Mouse (Mus musculus) CD8-positive naive resting alpha-beta T cell, adult 2 months (primary cell): ENCODE data around the gene Ankrd34a.

Source experiments
- DNase-seq, 2 experiments: peaks; one replicate each; pipeline ENCODE4 v3.0.0; 2022; ENCODE audit warnings: low read depth in 2 of 2, low spot score in 2 of 2

Ankrd34a gene

DNA sequence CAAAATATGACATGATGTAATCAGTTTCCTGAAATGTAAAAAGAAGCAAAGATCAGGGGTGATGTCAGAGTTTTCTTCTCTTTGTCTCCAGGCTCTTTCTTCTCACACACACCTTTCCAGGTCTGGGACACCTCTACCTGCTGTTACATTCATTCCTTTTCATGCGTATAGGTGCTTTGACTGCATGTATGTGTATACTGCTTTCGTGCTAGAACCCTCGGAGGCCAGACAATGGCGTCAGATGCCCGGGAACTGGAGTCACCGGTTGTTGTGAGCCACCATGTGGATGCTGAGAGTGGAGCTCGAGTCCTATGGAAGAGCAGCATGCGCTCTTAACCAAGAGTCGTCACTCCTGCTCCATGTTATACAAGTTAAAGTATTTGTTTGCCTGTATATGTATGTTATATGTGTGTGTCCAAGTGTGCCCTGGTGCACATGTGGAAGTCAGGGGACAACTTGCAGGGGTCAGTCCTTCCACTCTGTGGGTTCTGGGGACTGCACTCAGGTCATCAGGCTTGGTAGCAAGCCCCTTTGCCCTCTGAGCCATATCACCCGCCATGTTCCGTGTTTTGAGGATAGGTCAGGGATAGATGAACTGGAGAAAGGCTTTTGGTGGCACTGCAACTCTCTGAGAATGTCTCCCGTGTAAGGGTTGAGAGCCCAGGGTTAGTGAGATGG, 17.7 kb upstream of the Ankrd34a start:
- no peak for DNase-seq

DNA sequence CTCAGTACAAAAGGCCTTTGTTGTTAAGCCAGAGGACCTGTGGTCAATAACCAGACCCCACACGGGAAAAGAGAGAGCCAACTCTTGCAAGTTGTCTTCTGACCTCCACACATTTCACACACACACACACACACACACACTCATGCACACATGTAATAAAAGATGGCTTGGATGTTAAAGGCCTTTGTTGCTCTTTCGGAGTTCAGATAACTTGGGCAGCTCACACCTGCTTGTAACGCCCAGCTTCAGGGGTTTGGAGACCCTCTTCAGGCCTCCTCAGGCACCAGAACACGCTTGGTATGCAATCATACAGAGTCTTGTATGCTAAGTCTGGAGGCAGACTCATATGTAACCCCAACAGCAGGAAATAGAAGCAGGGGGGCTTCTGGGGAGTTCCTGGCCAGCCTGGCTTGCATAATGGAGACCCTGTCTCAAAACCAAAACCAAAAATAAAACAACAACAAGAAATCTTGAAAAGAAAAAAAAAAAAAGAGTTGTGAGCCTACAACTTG, 17.1 kb upstream of the Ankrd34a start:
- no peak for DNase-seq

DNA sequence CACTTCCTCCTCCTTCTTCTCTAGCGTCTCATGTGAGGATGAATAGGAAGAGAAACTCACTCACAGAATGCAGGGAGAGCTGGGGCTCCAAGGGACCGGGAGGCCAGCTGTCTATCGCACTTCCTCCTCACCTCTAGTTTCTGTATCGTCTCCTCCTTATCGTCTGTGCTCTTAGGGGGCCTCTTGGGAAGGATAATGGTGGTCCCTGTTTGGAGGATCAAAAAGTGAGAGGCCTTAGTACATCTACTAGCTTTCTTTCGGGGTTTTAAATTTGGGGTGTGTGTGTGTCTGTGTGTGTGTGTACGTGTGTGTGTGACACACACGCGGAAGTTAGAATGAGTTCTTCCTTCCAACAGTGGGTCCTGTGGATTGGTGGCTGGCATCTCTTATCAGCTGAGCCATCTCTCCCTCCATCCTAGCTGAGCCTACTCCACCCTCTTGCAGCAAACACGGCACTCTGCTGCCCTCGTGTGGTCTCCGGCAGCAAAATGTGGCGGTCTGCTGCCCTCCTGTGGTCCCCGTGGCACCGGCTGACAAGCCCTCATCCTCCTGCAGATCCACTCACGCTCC, 16.5 kb upstream of the Ankrd34a start:
- peak; percentile 91 for DNase-seq

DNA sequence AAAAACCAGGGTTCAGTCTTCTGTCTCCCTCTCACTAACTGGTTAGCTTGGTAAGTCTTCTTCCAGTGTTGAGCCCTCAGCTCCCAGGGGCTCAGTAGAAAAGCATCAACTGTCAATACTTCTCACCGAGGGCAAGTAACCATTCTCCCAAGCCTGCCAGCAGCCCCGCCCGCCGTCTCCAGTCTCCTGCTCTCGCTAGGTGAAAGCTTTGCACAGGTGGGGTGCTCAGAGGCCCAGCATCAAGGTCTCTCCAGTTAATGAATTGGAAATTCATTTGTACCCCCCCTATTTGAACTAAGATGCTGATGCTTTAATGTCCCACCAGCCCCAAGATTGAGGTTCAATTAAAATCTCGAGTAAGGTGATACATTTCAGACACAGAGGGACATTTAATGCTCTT, 15.3 kb upstream of the Ankrd34a start:
- DNase-seq = no peak

DNA sequence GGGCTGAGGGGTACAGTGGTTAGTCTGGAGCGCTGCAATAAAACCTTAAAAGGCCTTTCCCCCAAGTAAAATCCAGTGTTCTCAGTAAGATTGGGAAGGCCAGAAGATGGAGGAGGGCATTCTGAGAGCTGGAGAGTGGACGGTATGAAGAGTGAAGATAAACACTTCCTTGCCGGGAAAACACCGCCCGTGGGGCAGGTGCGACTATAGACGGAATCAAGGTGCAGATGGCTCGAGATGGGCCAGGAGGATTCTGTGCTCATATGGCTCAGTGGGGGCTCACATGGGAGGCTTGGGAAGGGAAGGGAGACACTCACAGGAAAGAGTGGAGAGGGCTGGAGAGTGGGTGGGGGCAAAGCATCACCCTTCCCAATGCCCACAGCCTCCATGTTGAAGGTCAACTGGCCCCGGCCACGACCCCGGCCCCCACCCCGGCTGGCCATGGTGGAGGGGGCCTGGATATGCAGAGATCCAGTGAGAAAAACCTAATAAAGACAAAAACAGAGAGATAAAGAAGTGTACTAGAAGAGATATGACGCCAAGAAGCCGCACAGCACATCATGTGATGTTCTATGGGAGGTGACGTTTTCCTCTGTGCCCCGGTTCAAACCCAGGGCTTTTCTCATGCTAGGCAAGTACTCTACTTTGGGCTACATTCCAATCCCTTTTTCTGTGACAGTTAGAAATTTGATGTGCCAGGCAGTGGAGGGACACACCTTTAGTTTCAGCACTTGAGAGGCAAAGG, 14.5 kb upstream of the Ankrd34a start:
- DNase-seq = no peak

DNA sequence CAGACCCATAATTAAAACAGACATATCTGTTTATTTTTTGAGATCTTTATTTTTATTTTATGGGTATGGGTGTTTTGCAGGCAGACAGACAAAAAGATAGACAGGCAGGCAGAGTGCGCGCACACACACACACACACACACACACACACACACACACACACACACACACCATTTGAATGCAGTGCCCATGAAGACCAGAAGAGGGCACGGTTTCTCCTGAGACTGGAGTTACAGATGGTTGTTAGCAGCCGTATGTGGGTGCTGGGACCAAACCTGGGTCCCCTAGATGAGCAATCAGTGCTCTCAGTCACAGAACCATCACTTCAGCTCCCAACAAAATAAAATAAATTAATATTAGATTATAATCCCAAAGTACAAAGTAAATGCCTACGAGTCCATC, 13.1 kb upstream of the Ankrd34a start:
- DNase-seq = no peak

DNA sequence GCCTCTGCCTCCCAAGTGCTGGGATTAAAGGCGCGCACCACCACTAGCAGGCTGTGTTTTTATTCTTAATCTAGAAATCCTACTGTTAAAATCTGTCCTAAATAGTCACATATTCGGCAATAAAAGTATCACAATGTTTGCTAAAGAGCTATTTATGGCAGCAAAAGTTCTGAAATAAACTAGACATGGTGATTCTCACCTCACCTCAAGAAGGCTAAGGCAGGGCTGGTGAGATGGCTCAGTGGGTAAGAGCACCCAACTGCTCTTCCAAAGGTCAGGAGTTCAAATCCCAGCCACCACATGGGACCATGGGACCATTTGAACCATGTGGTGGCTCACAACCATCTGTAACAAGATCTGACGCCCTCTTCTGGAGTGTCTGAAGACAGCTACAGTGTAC, 5.8 kb upstream of the Ankrd34a start:
- DNase-seq = no peak

DNA sequence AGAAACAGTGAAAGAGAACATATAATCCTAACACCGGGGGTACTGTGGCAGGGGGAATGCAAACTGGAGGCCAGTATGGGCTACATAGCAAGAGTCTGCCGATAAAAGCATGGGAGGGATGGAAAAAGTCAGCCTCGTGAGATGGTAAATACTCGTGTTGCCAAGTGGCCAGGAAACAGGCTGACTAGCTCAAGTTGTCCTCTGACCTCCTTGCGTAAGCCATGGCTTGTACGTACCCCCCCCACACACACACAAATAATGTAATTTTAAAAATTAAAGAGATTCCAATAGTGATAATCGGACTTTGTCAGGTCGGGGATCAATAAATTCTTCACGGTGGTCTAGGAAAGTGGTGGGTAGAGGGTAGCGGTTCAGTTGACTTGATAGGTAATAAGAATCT, 3.1 kb upstream of the Ankrd34a start:
- no peak for DNase-seq

DNA sequence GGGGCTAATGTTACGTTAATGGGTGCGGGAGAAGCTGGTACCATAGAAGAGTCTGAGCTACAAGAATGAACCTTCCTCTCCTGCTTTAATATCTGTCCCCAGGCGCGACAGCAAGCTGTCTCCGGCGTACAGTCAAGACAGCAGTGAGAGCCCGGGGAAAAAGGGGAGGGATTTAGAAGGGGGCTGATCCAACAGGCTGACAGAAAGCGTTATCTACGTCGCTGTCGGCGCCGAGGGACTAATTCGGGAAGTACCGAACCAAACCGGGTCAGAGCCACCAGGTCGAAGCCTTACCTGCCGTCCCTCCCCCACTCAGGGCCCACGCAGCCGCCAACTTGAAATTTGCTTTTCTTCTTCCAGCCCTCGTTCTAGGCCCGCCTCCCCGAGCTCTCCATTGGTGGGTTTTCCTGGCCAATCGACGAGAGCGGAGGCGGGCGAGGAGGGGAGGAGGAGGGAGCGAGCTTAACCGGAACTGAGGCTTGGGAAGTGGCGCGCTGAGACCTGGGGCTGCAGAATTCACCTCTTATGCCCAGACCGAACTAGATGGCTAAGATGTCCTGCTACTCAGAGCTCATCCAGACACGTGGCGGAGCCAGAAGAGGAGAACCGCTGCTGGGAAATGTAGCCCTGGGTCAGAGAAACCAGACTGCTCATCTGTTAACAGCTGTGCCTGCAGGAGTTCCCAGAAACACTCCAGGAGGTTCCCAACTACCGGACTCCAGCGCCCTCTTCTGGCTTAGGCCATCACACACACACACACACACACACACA, 2.5 kb upstream of the Ankrd34a start, which contains the start of gene Polr3gl:
Gene Polr3gl, minus strand, starts transcription at position 392 of the 771 bp plus-strand sequence.
- DNase-seq = peak; percentile 82 to 93

DNA sequence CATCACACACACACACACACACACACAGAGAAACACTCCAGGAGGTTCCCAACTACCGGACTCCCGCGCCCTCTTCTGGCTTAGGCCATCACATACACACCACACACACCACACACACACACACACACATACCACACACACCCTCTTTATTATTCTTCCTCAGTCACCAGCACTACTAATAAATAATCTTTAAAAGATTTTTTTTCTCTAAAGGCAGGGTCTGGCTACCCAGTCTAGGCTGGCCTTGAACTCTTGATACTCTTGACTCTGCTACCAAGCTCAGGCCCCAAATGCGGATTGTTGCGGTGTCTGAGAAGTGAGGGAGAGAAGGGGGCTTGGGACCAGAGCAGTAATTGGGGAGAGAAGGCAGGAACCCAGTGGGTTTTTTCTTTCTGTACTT, 1.6 kb upstream of the Ankrd34a start:
- no peak for DNase-seq

DNA sequence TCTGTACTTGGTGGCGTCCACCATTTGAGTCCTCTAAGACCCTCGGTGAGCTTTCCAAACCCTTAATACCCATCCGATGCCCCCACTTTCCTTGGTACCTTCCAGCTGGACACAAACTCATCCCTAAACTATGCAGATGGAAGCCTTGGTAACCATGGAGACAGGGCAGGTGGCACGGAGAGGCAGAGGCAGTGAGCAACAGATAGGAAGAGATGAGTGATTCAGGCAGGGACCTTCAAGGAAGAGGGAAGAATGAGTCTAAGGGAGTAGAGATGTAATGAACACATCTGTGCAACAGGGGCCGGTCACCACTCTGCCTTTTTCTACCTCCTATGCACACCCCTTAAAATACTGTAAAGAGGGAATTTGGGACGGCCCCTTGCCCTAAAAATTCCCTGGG, 775 bp upstream of the Ankrd34a start:
- no peak for DNase-seq

DNA sequence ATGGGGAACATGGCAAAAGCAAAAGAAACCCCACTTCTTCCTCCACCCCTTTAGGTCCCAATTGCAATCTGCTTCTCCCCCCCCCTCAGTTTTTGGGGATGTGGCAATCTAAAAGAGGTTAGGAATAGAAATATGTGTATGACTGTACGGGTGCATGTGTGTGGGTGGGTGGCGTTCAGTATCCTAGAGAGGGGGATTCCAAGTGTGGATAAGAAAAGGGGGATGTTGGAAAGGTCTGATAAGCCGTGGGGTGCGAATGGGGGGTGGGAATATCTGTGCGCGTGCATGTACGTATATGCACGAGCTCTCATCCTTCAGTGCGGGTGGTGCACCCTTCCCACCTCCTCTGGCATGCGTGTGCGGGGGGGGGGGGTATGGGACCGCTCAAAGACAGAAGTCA, 419 bp downstream of the Ankrd34a start:
- DNase-seq = no peak

DNA sequence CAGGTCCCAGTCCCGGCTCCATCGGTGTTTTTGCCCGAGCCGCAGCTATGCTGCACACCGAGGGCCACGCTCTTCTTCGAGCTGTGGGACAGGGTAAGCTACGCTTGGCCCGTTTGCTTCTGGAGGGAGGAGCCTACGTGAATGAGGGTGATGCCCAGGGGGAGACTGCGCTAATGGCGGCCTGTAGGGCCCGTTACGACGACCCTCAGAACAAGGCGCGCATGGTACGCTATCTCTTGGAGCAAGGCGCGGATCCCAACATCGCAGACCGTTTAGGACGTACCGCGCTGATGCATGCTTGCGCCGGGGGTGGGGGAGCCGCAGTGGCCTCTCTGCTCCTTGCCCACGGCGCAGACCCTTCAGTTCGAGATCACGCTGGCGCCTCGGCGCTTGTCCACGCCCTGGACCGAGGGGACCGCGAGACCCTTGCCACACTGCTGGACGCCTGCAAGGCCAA, 1.0 kb downstream of the Ankrd34a start:
- no peak for DNase-seq

DNA sequence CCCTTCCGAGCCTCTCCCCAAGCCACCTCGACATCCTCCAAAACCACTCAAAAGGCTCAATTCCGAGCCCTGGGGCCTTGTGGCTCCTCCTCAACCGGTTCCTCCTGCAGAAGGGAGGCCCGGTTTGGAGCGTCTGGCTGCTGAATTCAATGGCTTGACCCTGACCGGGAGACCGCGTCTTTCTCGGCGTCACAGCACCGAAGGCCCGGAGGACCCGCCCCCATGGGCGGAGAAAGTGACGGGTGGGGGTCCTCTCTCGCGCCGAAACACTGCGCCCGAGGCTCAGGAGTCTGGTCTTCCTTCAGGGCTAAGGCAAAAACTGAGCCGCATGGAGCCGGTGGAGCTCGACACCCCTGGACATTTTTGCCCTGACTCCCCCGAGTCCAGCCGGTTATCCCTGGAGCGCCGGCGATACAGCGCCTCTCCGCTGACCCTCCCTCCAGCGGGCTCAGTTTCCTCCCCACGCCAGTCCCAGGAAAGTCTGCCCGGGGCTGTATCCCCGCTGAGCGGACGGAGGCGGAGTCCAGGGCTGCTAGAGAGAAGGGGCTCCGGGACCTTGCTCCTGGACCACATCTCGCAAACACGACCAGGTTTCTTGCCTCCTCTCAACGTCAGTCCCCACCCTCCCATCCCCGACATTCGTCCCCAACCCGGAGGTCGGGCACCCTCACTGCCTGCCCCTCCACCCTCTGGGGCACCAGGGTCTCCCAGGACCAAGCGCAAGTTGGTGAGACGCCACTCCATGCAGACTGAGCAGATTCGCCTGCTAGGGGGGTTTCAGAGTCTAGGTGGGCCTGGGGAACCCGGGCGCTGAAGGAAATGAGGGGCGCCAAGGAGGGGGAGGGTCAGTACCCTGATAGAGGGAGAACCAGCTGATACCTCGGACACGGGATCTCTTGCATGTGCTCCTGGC, 2.0 kb downstream of the Ankrd34a start:
- no peak for DNase-seq

DNA sequence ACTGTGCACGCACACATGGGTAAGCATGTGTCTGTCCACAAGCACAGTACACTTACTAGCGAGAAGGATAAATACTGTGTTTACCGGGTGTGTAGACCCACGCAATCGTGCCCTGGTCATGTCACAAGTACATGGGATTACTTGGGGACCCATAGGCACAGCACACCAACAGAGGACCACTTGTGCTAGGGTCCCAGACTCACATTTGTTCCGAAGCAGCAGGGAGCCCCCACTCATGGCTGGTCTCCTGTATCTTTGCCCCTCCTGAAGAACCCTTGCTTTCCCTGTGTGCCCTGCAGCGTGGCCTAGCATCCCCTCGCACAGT, 2.6 kb downstream of the Ankrd34a start:
- no peak for DNase-seq

DNA sequence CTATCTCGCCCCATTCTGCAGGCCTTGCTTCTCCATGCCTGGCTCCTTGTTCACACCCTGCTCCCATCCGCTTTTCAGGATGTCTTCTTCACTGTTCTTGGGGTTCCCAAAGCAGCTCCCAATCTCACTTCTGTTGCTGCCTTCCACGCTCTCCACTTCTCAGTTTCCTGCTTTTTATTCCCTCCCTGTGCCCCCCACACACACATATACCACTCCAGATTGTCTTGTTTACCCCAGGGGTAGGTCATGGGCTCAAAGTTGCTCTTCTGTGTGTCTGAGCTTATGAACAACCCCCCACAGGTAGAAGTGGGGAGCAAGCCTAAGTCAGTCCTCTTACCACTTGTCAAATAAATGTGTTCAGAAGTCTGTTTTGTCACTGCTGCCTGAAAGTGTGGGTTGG, 3.0 kb downstream of the Ankrd34a start:
- no peak for DNase-seq

DNA sequence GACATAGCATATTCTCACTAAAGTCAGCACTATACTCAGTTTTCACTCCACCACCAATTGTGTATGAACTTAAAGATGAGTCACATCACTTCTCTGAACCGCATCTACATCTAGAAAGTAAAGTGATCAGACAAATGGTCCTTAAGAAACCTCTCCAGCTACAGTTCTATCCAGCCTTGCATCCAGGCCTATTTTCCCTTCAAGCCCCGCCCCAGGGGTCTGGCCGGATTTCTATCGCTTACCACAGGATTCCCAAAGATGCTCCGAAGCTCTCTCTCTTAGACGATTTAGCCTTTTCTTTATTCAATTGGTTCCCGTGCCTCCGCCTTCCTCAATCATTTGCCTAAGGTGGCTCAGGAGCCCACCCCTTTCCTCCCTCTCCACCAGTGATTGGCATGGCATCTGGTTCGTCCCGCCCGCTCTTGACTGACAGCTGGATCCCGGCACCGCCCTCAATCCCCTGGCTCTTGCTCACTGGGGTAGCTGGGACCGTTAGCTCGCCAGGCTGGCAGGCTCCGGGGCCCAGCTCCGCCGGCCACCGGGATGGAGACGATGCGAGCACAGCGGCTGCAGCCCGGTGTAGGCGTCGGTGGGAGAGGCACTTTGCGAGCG, 4.3 kb downstream of the Ankrd34a start, which contains the start of gene Lix1l:
Gene Lix1l, plus strand, starts transcription at position 511 of the 612 bp plus-strand sequence.
- DNase-seq = peak; percentile 67 to 74

DNA sequence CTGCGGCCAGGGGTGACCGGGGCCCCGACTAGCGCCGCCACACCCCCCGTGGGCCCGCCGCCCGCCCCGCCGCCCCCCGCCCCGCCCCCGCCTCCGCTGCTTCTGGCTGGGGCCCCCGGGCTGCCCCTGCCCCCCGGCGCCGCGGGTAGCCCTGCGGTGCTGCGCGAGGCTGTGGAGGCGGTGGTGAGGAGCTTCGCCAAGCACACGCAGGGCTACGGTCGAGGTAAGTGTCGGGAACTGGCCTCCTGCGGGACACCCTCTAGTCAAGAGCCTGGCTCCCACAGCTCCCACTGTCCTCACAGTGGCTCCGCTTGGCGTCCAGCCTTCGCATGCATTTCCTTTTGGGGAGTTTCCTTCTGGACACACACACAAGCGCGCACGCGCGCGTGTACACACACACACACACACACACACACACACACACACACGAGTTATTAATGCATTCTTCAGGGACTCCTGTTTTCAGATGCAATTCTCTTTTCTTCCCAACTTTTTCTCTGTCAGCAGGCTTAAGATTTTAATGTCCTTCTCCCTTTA, 4.9 kb downstream of the Ankrd34a start:
- no peak for DNase-seq

DNA sequence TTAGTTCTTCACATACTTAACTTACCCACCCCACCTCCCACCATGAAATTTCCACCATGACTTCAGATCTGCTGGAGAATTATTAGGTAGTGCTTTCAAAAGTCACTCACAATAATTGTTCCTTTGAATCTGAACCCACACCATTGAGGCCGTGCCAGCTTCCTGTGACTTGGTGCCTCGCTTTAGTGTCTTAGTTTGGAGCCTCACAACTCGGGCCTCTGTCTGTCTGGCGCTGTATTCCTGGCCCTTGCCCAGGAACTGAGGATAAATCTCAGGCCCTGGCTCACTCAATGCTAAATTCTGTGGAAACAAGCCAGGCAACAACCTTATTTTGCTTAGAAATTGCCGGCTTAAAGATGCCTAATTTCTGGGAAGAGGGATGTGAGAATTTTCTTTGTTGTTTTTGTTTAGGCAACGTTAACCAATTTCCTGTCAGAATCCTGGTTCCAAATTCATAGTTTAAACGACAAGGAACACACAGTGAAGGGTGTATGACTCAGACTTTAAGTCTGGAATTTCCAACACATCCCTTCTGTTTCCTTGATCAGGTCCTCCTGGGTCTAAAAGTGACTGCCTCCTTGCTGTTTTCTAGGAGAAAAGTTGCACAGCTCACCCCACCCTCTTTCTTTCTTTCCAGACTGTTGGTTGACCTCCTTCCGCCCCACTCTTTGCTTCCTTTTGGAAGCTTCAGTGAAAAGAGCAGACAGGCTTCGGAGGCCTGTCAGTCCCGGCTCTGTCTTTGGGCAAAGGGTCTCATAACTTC, 5.7 kb downstream of the Ankrd34a start:
- no peak for DNase-seq
